In the genomic region with DNA sequence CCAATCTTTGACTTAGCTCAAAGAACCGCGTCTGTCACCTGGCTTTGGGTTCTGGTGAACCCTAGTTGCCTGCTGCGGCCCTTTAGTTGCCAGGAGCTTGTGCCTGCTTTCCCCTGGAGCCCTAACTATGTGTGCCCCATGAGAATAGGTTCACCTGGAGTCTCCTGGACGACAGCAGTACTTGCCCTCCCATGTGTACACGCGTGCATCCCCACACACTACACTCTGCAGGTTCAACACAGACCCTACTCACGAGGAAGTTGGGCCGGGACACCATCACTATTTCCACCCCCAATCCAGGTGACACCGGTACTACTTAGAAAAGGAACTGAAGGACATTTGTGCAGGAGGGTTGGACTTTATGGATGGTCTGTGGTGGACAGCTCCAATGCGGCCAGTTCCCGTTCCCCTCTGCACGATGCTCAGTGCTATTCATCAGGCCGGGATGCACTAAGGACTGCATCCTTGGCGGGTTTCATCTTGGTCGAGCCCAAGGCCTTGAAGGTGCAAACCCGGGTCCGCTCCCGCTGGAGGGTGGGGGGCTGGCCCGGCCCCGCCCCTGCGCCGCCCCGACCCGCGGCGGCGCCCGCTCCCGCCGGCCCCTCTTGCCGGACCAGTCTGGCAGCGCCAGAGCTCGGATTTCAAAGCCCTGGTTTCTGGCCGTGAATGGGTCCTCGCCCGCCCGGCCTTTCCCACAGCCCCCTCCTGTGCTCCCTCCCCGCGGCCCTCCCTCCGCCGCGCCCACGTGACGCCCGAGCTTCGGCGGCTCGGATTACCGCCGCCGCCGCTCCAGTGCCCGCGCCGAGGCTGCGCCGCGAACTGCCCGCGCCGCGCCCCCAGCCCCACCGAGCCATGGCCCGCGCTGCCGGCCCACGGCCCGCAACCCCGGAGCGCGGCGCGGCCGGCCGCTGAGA, we compare ENCODE assay signal across 8 mouse cellular contexts. TPM values are rescaled to one million over a fixed set of nuclear protein-coding genes. Genes with fewer than 3 reads are reported as not detected.
DNase-seq lines count a peak whose midpoint lies in the region; ATAC-seq and TF ChIP-seq lines count a peak whose summit lies in the region.

A gene (plus strand): TSS at position 792 of the 914 bp plus-strand sequence.

- 5% methylated on average over 74 of the region's 75 CpGs for WGBS in intestine, embryonic 16.5 days
- WGBS in limb, embryonic 11.5 days, result 3% methylated on average over 68 of the region's 75 CpGs
- WGBS in midbrain, embryonic 15.5 days, result 4% methylated on average over 52 of the region's 75 CpGs

- H3K36me3 ChIP-seq in intestine, embryonic 16.5 days (ENCODE audit: control insufficient read depth, insufficient read depth, low read length), result no peaks in the 10 kb centered on the region
- no peaks in the 10 kb centered on the region; the same call in 1 of the 2 replicates for H3K36me3 ChIP-seq in limb, embryonic 11.5 days (ENCODE audit: control insufficient read depth, insufficient read depth, low read length)
- no peaks in the 10 kb centered on the region for H3K36me3 ChIP-seq in midbrain, embryonic 15.5 days (replicated peaks)
- no peaks in the 10 kb centered on the region for H3K36me3 ChIP-seq in testis, adult 2 months (ENCODE audit: control insufficient read depth, insufficient read depth, low read length)

- H3K27ac ChIP-seq in intestine, embryonic 16.5 days (ENCODE audit: low read length), result peak within 1 kb of the TSS; percentile 85
- peak within 1 kb of the TSS; percentile 95 for H3K27ac ChIP-seq in limb, embryonic 11.5 days (replicated peaks; ENCODE audit: low read depth, low read length)
- H3K27ac ChIP-seq in midbrain, embryonic 15.5 days, result peak within 1 kb of the TSS; percentile 94
- peak within 1 kb of the TSS; percentile 52; the same call in 1 of the 2 replicates for H3K27ac ChIP-seq in testis, adult 2 months (ENCODE audit: control insufficient read depth, insufficient read depth, low read depth, low read length)

- peaks cover 68% of the 10 kb centered on the region for H3K4me1 ChIP-seq in intestine, embryonic 16.5 days (ENCODE audit: control insufficient read depth, insufficient read depth, low read length)
- H3K4me1 ChIP-seq in limb, embryonic 11.5 days (ENCODE audit: control insufficient read depth, insufficient read depth, low read length), result peaks cover 60% of the 10 kb centered on the region
- H3K4me1 ChIP-seq in midbrain, embryonic 15.5 days, result peaks cover 69% of the 10 kb centered on the region
- H3K4me1 ChIP-seq in testis, adult 2 months (ENCODE audit: control insufficient read depth, insufficient read depth, low read length), result peaks cover 12% of the 10 kb centered on the region

- H3K4me3 ChIP-seq in intestine, embryonic 16.5 days (ENCODE audit: low read length), result peak within 1 kb of the TSS; percentile 71
- peak within 1 kb of the TSS; percentile 70 for H3K4me3 ChIP-seq in limb, embryonic 11.5 days (ENCODE audit: low read depth, low read length)
- H3K4me3 ChIP-seq in midbrain, embryonic 15.5 days, result peak within 1 kb of the TSS; percentile 81
- H3K4me3 ChIP-seq in testis, adult 2 months (ENCODE audit: control insufficient read depth, low read depth, low read length), result peak within 1 kb of the TSS; percentile 81

- H3K9me3 ChIP-seq in intestine, embryonic 16.5 days (ENCODE audit: control insufficient read depth, low read length), result no peaks in the 10 kb centered on the region
- H3K9me3 ChIP-seq in limb, embryonic 11.5 days (ENCODE audit: control insufficient read depth, low read length), result no peaks in the 10 kb centered on the region
- no peaks in the 10 kb centered on the region for H3K9me3 ChIP-seq in midbrain, embryonic 15.5 days

- no peak for ATAC-seq in CD4-positive, CD25-positive, alpha-beta regulatory T cell, adult 4 months
- peak; percentile 80 for ATAC-seq in intestine, embryonic 16.5 days
- peak; percentile 88 for ATAC-seq in limb, embryonic 11.5 days (ENCODE audit: insufficient number of reproducible peaks, low FRiP score, low TSS enrichment, low read depth)
- ATAC-seq in midbrain, embryonic 15.5 days (replicated peaks), result peak; percentile 77

- peak; percentile 31 for DNase-seq in CD4-positive, CD25-positive, alpha-beta regulatory T cell, adult 2 months (ENCODE audit: low read depth, low spot score)
- peak; percentile 96 for DNase-seq in embryo, embryonic 10 days (ENCODE audit: low spot score)
- peak; percentile 72 to 86 for DNase-seq in gastrocnemius, postnatal 4 days (ENCODE audit: low spot score in 2 of 2)
- DNase-seq in limb, embryonic 11.5 days (ENCODE audit: low spot score), result peak; percentile 94

- H3K4me2 ChIP-seq in intestine, embryonic 16.5 days (ENCODE audit: low read depth, low read length), result peak within 1 kb of the TSS; percentile 63
- H3K4me2 ChIP-seq in limb, embryonic 11.5 days (ENCODE audit: low read depth, severe bottlenecking), result peak within 1 kb of the TSS; percentile 88
- H3K4me2 ChIP-seq in midbrain, embryonic 15.5 days, result peak within 1 kb of the TSS; percentile 74

- H3K27me3 ChIP-seq in intestine, embryonic 16.5 days (replicated peaks; ENCODE audit: control insufficient read depth, insufficient read depth, low read length), result no peaks in the 10 kb centered on the region
- H3K27me3 ChIP-seq in limb, embryonic 11.5 days (ENCODE audit: control insufficient read depth, insufficient read depth, low read length), result no peaks in the 10 kb centered on the region
- no peaks in the 10 kb centered on the region for H3K27me3 ChIP-seq in midbrain, embryonic 15.5 days (replicated peaks)
- H3K27me3 ChIP-seq in testis, adult 2 months (ENCODE audit: control insufficient read depth, insufficient read depth, low read length), result no peaks in the 10 kb centered on the region

- TF ChIP-seq POLR2A in testis, adult 2 months (IDR thresholded peaks at IDR 0.05; ENCODE audit: control insufficient read depth, low read depth, low read length), result no peak

- TF ChIP-seq CTCF in testis, adult 2 months (IDR thresholded peaks at IDR 0.05; ENCODE audit: control insufficient read depth, insufficient read depth, insufficient replicate concordance, low read depth, low read length), result no peak

- peak within 1 kb of the TSS; percentile 88 for H3K9ac ChIP-seq in intestine, embryonic 16.5 days (ENCODE audit: low read depth, low read length)
- H3K9ac ChIP-seq in limb, embryonic 11.5 days (ENCODE audit: low read length), result peak within 1 kb of the TSS; percentile 87
- H3K9ac ChIP-seq in midbrain, embryonic 15.5 days, result peak within 1 kb of the TSS; percentile 95

RNA-seq across cellular contexts. Expression of the gene that starts here (rescaled TPM):
- polyA plus RNA-seq in CD4-positive, CD25-positive, alpha-beta regulatory T cell, adult 4 months (2017; shearing (Covaris generic)), result not detected
- total RNA-seq in gastrocnemius, postnatal 4 days (2021), result 10 to 100 TPM; 73.8 to 79.3 TPM
- polyA plus RNA-seq in intestine, embryonic 16.5 days (2015; fragmentation: Nextera tagmentation; extraction: Ambion mirVana), result 3.3 and 4.0 TPM in 2 replicates
- polyA plus RNA-seq in limb, embryonic 11.5 days (2014; fragmentation: Nextera tagmentation; extraction: Ambion mirVana), result 15.7 and 20.9 TPM in 2 replicates
- 45.7 and 50.0 TPM in 2 replicates for polyA plus RNA-seq in midbrain, embryonic 15.5 days (2015; fragmentation: Nextera tagmentation; extraction: Ambion mirVana)
- polyA plus RNA-seq in testis, adult 2 months (2012; rRNA removed), result 9.0 TPM in 2 replicates

Comparison
In these comparisons a context has a peak if more than half of its experiments do, and no peak if none do; other contexts are left out.
1. DNase-seq: peak in every context shown above with its lines; median percentile 96 in embryo, embryonic 10 days; 94 in limb, embryonic 11.5 days; 79 in gastrocnemius, postnatal 4 days; 31 in CD4-positive, CD25-positive, alpha-beta regulatory T cell, adult 2 months.